Mouse (Mus musculus) left cerebral cortex, postnatal 25 days (tissue): Measurements from ENCODE around the gene 4930404H24Rik. TPM values are rescaled to one million over a fixed set of nuclear protein-coding genes. Genes with fewer than 3 reads are reported as not detected.

Experiments
- DNase-seq, 2 experiments: peaks; one replicate each; pipeline ENCODE4 v3.0.0; 2022; ENCODE audit warnings: low spot score in 2 of 2, mixed read lengths in 1 of 2
- intact Hi-C: fragments of 180-260 bp; cut with DNase I; formaldehyde crosslinking; loops from one replicate; pipeline ENCODE4 v1.15.1; 2025
- total RNA-seq, 2 experiments: library from RNA; stranded (reverse); gene quantifications; 2 replicates each; pipeline ENCODE4 v1.2.3; 2021

The 4930404H24Rik gene
- total RNA-seq, 2 experiments from 2014 or later: not detected

GRCm38 (mm10) chr2:153526850-153527530, 34.4 kb downstream of the 4930404H24Rik start:
- intact Hi-C loops: loop anchor here (2.0 kb wide), 1 partner anchor 18 kb away; no protein-coding TSS in a partner anchor
- DNase-seq: no peak

GRCm38 (mm10) chr2:153527580-153528531, 35.3 kb downstream of the 4930404H24Rik start:
- DNase-seq: no peak
- intact Hi-C loops: loop anchor here (2.0 kb wide), 2 partner anchors 19 to 35 kb away; partner anchors contain the start of gene 4930404H24Rik

GRCm38 (mm10) chr2:153528571-153529364, 36.2 kb downstream of the 4930404H24Rik start:
- intact Hi-C loops: loop anchor here (2.0 kb wide), 1 partner anchor 36 kb away; the partner anchor contains the start of gene 4930404H24Rik
- DNase-seq: peak; percentile 42 to 48

GRCm38 (mm10) chr2:153529365-153529781, 36.8 kb downstream of the 4930404H24Rik start:
- intact Hi-C loops: loop anchor here (2.0 kb wide), 1 partner anchor 37 kb away; the partner anchor contains the start of gene 4930404H24Rik
- peak; percentile 26 to 58 for DNase-seq

- intact Hi-C loops: loop anchor here (2.0 kb wide), 1 partner anchor 37 kb away; the partner anchor contains the start of gene 4930404H24Rik
- no peak for DNase-seq
These were observed 37.6 kb downstream of the 4930404H24Rik start, which contains the start of gene Nol4l for GRCm38 (mm10) chr2:153529931-153530766. Gene Nol4l (minus strand): TSS chr2:153529971.

- DNase-seq: no peak
- intact Hi-C loops: no loop called here
These were observed 38.4 kb downstream of the 4930404H24Rik start for GRCm38 (mm10) chr2:153530948-153531347.

- intact Hi-C loops: no loop called here
- no peak for DNase-seq
These were observed 41.4 kb downstream of the 4930404H24Rik start for GRCm38 (mm10) chr2:153533981-153534380.

- DNase-seq: no peak
- intact Hi-C loops: no loop called here
These were observed 46.3 kb downstream of the 4930404H24Rik start for GRCm38 (mm10) chr2:153538898-153539297.

GRCm38 (mm10) chr2:153542936-153543668, 50.5 kb downstream of the 4930404H24Rik start:
- DNase-seq: no peak
- intact Hi-C loops: no loop called here

Other genes starting within 250 kb of the 4930404H24Rik start
- 10 to 100 TPM; 59.3 to 60.2 TPM for gene Kif3b, start 201.4 kb upstream of the 4930404H24Rik start, total RNA-seq
- 10 to 100 TPM; 33.9 to 36.3 TPM for gene Asxl1, start 147.0 kb upstream of the 4930404H24Rik start, total RNA-seq
- 10 to 100 TPM; 45.0 to 48.4 TPM for gene Nol4l, start 37.2 kb downstream of the 4930404H24Rik start, total RNA-seq
- gene Commd7, start 140.0 kb downstream of the 4930404H24Rik start, total RNA-seq: 10 to 100 TPM; 28.4 to 29.4 TPM
- gene Dnmt3b, start 156.7 kb downstream of the 4930404H24Rik start, total RNA-seq: 1 to 10 TPM in 1 of 2 experiments, under 1 TPM in 1; 0.85 to 1.5 TPM
- not detected for gene Dnmt3c, start 203.9 kb downstream of the 4930404H24Rik start, total RNA-seq
- 100 to 1,000 TPM in 1 of 2 experiments, 10 to 100 TPM in 1; 92.4 to 101 TPM for gene Mapre1, start 248.5 kb downstream of the 4930404H24Rik start, total RNA-seq